Mouse (Mus musculus): Measurements from ENCODE around the gene Nab1. TPM values are rescaled to one million over a fixed set of nuclear protein-coding genes. Genes with fewer than 3 reads are reported as not detected.

Nab1 gene
- polyA plus RNA-seq, 1 experiment from 2014 or later = 10.3 TPM

DNA sequence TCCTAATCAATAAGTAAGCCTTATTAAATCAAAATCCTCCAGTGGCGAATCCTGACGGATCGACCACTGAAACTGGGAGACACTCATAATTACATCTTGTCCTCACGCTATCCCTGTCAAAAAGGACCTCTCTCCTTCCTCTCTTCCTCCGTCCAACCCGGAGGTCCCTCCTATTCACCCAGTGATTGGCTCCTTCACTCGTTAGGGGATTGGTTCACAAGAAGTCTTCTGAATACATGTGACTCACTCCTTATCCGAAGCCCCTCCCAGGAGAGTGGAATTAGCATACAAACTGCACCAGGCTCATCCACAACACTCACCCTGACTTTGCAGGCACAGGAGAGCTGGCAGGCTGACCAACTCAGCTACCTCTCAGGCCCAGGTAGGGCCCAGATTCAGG, 68.7 kb downstream of the Nab1 start:
- Histone ChIP-seq H3K27ac (no peak overlapping the region), H3K4me2 (no peak overlapping the region), H3K4me1 (replicated peaks) (0 out of 2 replicates have a peak, but pooled peaks cover 5% of the 10 kb centered on the region), H3K4me3 (replicated peaks) (no peak overlapping the region), H3K9me3 (replicated peaks) (no peaks in the 10 kb centered on the region), H3K9ac (no peak overlapping the region), H3K27me3 (no peaks in the 10 kb centered on the region), H3K36me3 (no peaks in the 10 kb centered on the region)
- DNase-seq (no peak), ATAC-seq (ENCODE audit: low read depth) (no peak)
- 71% methylated on average over 8 of the region's 8 CpGs for WGBS (ENCODE audit: insufficient replicate concordance)

DNA sequence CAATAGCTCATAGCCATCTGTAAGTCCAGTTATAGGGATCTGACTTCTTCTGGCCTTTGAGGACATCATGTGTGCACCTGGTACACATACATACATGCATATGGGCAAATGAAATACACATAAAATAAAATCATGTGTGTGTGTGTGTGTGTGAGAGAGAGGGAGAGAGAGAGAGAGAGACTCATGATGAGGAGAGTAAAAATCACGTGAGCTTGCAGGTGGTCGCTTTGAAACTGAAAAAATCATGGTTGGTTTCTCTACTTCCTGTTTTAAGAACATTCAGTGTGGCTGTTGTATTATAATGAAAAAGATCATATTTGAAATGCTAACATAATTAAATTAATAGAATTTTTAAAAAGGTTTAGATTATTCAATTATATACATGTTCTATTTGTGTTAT, 69.9 kb downstream of the Nab1 start:
- WGBS (ENCODE audit: insufficient replicate concordance) = 41% methylated on average over 2 of the region's 2 CpGs

DNA sequence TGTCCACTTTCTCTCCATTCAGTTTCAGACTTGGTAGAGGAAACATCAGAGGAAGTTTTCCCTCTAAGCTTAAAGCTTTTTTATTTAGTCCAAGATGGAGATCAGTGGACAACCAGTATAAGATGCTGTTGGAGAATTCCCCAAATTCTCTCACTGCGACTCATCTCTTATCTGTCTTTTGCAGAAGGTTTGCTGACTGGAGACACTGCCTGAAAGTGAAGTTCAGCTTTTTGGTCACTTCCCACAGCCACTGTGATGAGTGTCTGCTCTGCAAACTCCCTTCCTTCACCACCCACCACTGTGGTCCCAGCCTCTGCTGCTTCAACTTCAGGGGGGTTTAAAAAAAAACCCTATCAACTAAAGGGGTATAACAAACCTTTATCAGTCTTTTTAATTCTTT, 70.4 kb downstream of the Nab1 start:
- H3K36me3 ChIP-seq = no peaks in the 10 kb centered on the region
- no peak for DNase-seq
- no peak overlapping the region for H3K27ac ChIP-seq
- WGBS (ENCODE audit: insufficient replicate concordance) = 0% methylated on average over 1 of the region's 1 CpGs
- 0 out of 2 replicates have a peak, but pooled peaks cover 5% of the 10 kb centered on the region for H3K4me1 ChIP-seq (replicated peaks)
- H3K9ac ChIP-seq = no peak overlapping the region
- no peak overlapping the region for H3K4me2 ChIP-seq
- no peak for ATAC-seq (ENCODE audit: low read depth)
- H3K9me3 ChIP-seq (replicated peaks) = no peaks in the 10 kb centered on the region
- H3K27me3 ChIP-seq = no peaks in the 10 kb centered on the region
- no peak overlapping the region for H3K4me3 ChIP-seq (replicated peaks)

More for the DNA sequence above, 69.9 kb downstream of the Nab1 start:
- Histone ChIP-seq H3K9me3 (replicated peaks) (no peaks in the 10 kb centered on the region), H3K4me1 (replicated peaks) (0 out of 2 replicates have a peak, but pooled peaks cover 5% of the 10 kb centered on the region), H3K9ac (no peak overlapping the region), H3K4me2 (no peak overlapping the region), H3K4me3 (replicated peaks) (no peak overlapping the region), H3K27me3 (no peaks in the 10 kb centered on the region), H3K36me3 (no peaks in the 10 kb centered on the region), H3K27ac (no peak overlapping the region)
- ATAC-seq (ENCODE audit: low read depth) (no peak), DNase-seq (no peak)

DNA sequence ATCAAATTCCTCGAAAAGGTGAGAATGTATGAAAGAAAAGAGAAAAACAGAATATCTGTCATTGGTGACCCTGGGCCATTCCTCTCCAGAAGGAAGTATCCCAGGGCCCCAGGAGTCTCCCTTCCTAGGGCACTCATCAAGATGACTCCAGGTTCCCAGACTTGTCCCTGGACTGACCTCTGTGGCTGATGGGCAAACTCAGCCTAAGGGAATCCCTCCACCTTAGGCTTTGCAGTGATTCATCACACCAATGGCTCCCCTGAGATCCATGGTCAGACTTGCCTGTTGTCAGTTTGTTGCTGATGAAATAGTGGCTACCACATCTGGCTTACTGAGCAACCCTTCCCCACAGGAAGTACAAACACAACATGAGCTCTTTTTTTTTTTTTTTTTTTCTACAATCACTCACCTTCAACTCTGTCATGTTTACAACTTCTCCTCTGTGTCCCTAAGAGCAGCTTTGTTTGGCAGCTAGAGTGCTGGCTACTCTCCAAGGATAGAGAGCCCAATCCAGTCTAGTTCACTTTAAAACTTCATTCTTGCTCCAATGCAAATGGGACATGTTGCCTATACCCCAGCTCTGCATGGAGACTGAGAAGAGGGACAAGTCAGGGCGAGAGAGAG, 72.5 kb downstream of the Nab1 start:
- Histone ChIP-seq H3K4me2 (no peak overlapping the region), H3K36me3 (no peaks in the 10 kb centered on the region), H3K4me3 (replicated peaks) (no peak overlapping the region), H3K9ac (no peak overlapping the region), H3K27me3 (no peaks in the 10 kb centered on the region), H3K4me1 (replicated peaks) (no peaks in the 10 kb centered on the region), H3K27ac (no peak overlapping the region), H3K9me3 (replicated peaks) (no peaks in the 10 kb centered on the region)
- ATAC-seq (ENCODE audit: low read depth) (no peak), DNase-seq (no peak)
- 46% methylated on average over 2 of the region's 2 CpGs for WGBS (ENCODE audit: insufficient replicate concordance)

DNA sequence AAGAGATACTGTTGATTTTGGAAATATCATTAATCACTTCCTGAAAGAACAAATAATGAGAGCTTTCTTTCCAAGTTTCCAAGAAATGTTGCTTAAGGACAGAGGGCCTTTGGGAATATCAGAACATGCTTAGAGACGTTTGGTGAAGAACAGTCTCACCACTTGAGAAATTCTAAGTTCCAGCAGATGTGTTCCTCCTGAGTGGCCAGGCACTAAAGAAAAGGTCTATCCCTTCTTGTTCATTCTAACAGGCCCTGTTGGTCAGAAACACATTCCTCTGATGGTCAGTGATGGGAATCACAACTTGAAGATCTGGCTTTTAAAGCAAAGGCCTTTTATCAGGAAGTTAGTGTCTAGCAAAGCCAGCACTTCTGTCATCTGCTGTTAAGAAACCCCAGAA, 76.6 kb downstream of the Nab1 start:
- Histone ChIP-seq H3K4me2 (no peak overlapping the region), H3K4me1 (replicated peaks) (no peaks in the 10 kb centered on the region), H3K27me3 (no peaks in the 10 kb centered on the region), H3K9me3 (replicated peaks) (no peaks in the 10 kb centered on the region), H3K9ac (no peak overlapping the region), H3K36me3 (no peaks in the 10 kb centered on the region), H3K27ac (no peak overlapping the region), H3K4me3 (replicated peaks) (no peak overlapping the region)
- 68% methylated on average over 1 of the region's 1 CpGs for WGBS (ENCODE audit: insufficient replicate concordance)
- ATAC-seq (ENCODE audit: low read depth) (no peak), DNase-seq (no peak)

DNA sequence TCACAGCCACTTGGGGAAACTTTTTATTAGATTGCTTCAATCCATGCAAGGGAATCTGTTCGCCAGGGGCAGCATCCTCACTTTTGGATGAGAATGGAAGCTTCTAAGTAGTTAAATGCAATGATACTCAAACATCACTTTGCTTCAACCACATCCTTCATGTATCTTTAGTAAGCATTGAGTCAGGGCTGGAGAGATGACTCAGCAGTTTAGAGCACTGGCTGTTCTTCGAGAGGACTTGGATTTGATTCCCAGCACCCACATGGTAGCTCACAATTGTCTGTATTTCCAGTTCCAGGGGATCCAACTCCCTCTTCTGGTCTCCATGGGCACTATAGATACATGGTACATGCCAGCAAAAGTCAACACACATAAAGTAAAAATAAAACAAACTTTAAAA, 77.4 kb downstream of the Nab1 start:
- Histone ChIP-seq H3K27me3 (no peaks in the 10 kb centered on the region), H3K4me2 (no peak overlapping the region), H3K4me1 (replicated peaks) (no peaks in the 10 kb centered on the region), H3K36me3 (no peaks in the 10 kb centered on the region), H3K9me3 (replicated peaks) (no peaks in the 10 kb centered on the region), H3K4me3 (replicated peaks) (no peak overlapping the region), H3K9ac (no peak overlapping the region), H3K27ac (no peak overlapping the region)
- DNase-seq = no peak
- no peak for ATAC-seq (ENCODE audit: low read depth)
- 54% methylated on average over 2 of the region's 2 CpGs for WGBS (ENCODE audit: insufficient replicate concordance)

DNA sequence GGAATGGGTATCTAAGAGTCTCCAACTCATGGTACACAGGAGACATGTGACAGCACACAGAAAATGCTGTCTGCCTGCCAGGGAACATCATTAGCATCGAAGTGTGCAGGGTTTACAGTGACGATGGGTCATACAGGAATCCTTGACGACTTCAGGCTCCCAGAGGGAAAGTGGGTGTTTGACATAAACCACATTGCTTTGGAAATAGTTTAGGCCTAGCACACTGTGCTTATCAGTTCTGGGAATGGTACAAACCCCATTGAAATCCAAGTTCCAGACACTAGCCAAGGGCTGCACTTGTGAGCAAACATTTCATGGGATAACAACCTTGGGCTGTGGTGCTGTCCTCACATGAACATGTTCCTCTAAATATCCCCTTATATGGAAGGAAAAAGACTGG, 78.3 kb downstream of the Nab1 start:
- no peaks in the 10 kb centered on the region for H3K36me3 ChIP-seq
- ATAC-seq (ENCODE audit: low read depth) (no peak), DNase-seq (no peak)
- no peaks in the 10 kb centered on the region for H3K9me3 ChIP-seq (replicated peaks)
- WGBS (ENCODE audit: insufficient replicate concordance) = 61% methylated on average over 3 of the region's 3 CpGs
- no peaks in the 10 kb centered on the region for H3K27me3 ChIP-seq
- H3K4me2 ChIP-seq = no peak overlapping the region
- H3K27ac ChIP-seq = no peak overlapping the region
- no peak overlapping the region for H3K9ac ChIP-seq
- no peak overlapping the region for H3K4me3 ChIP-seq (replicated peaks)
- H3K4me1 ChIP-seq (replicated peaks) = no peaks in the 10 kb centered on the region

DNA sequence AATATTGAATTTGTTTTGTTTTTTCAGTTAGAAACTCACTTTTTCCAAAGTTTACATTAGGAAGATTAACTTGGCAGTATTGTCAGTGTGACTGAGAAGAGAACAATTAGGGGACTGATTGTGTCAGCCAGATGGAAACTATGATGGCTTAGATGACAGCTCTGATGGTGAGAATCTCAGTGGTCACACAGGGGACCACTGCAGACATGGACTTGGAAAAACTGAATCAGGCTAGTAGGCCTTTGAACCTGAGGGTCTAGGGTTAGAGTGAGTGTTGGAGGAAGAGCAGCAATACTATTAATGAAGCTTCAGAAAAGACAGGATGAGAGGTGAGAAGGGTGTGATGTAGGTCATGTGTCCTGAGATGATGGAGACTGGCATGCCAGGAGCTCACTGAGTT, 78.9 kb downstream of the Nab1 start:
- no peak for DNase-seq
- ATAC-seq (ENCODE audit: low read depth) = no peak
- H3K9me3 ChIP-seq (replicated peaks) = no peaks in the 10 kb centered on the region
- no peaks in the 10 kb centered on the region for H3K36me3 ChIP-seq
- H3K4me1 ChIP-seq (replicated peaks) = no peaks in the 10 kb centered on the region
- no peaks in the 10 kb centered on the region for H3K27me3 ChIP-seq
- H3K27ac ChIP-seq = no peak overlapping the region
- no peak overlapping the region for H3K4me2 ChIP-seq
- no peak overlapping the region for H3K4me3 ChIP-seq (replicated peaks)
- H3K9ac ChIP-seq = no peak overlapping the region

DNA sequence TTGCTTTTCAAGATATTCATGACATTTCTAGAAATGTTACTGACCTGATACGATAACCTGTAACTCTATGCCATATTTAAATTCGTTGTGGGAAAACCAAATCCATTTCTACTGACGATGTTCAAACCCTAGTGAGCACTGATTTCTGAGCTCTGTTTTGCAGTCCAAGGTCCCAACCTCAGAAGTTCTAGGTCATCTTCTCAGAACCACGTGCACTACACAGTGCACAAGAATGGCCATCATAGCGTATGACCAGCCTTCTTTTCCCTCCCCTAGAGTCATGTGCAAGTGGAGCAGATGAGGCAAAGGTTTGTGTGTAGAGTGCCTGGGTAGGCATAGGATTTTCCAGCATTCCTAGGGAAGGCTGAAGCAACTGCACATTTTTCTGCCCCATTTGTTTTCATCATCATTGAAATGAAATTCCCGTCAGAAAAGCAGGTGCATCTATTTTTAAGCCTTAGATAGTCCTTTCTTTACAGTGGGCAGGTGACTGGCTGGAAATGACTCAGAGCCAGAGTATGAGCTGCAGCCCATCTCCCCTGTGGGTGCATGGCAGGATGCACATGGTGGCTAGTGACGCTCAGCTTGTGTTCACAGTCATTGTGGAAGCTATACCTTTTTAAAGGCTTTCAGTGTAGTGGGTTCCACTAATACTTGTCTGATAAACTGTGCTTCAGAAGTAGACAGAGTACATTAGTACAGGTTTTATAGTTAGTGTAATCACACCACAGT, 81.2 kb downstream of the Nab1 start:
- Histone ChIP-seq H3K27me3 (no peaks in the 10 kb centered on the region), H3K4me2 (no peak overlapping the region), H3K4me3 (replicated peaks) (no peak overlapping the region), H3K9ac (no peak overlapping the region), H3K9me3 (replicated peaks) (no peaks in the 10 kb centered on the region), H3K36me3 (no peaks in the 10 kb centered on the region), H3K27ac (no peak overlapping the region), H3K4me1 (replicated peaks) (no peaks in the 10 kb centered on the region)
- DNase-seq = no peak
- 71% methylated on average over 7 of the region's 7 CpGs for WGBS (ENCODE audit: insufficient replicate concordance)
- no peak for ATAC-seq (ENCODE audit: low read depth)

Other genes with a start within 250 kb of the Nab1 start
- 1.6 and 2.4 TPM in 2 replicates for gene Nemp2, start 130.0 kb upstream of the Nab1 start, polyA plus RNA-seq (2015; fragmentation: Nextera tagmentation; extraction: Ambion mirVana)
- gene Mfsd6, start 226.8 kb upstream of the Nab1 start, polyA plus RNA-seq (2015; fragmentation: Nextera tagmentation; extraction: Ambion mirVana) = 0.27 and 0.43 TPM in 2 replicates

All from liver, embryonic 13.5 days (tissue).